Mouse (Mus musculus): ENCODE results near the gene Kank1.

The Kank1 gene

DNA sequence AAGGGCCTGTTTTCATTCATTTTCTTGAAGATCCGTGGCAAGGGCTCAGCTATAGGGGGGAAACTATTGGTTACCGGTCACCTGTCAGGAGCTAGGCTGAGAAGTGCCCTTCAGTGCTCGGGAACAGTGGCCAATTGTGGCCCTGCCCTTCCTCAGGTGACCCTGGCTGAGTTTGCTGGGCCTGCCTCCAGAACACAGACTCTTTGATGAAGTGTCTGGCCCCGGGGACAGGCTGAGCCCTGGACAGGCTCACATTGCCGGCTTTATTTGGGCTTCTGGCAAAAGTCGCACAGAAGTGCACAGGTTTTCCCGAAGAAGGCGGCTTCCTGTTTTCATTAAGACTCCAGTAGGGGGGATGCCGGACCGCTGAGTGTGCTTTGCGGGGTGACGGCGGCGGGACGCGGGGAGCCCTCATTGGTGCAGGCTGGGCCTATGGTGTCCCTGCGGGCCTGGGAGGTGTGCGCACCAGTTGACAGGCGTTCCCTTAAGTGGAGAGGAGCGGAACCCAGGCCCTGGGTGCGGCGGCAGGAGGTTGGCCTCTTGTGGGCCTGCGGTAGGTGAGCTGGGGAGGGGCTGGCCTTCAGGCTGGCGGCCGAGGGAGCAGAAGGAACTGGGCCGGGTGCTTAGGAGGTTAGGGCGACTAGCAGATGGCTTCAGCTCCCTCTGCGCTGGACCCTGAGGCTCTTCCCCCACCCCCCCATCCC, 169.9 kb downstream of the Kank1 start:
- DNase-seq (ENCODE audit: low spot score in 2 of 2) = peak; percentile 38 to 46

- DNase-seq (ENCODE audit: low spot score in 2 of 2) = no peak
Observed at GRCm38 (mm10) chr19:25407185-25407886, 170.6 kb downstream of the Kank1 start.

- no peak for DNase-seq (ENCODE audit: low spot score in 2 of 2)
Observed at GRCm38 (mm10) chr19:25407887-25408236, 171.1 kb downstream of the Kank1 start.

DNA sequence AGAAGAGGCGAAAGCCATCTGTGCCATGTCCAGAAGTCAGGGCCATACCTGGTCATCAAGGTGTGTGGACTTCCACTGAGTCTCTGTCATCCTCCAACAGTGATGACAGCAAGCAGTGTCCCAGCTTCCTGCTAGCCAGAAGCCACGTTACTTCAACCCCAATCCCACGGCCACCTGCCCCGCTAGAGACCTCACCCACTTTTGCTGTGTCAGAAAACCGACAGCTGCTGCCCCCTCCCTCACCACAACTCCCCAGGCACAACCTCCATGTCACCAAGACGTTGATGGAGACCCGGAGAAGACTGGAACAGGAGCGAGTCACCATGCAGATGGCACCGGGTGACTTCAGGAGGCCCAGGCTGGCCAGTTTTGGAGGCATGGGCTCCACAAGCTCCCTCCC, 172.5 kb downstream of the Kank1 start:
- DNase-seq (ENCODE audit: low spot score in 2 of 2) = no peak

DNA sequence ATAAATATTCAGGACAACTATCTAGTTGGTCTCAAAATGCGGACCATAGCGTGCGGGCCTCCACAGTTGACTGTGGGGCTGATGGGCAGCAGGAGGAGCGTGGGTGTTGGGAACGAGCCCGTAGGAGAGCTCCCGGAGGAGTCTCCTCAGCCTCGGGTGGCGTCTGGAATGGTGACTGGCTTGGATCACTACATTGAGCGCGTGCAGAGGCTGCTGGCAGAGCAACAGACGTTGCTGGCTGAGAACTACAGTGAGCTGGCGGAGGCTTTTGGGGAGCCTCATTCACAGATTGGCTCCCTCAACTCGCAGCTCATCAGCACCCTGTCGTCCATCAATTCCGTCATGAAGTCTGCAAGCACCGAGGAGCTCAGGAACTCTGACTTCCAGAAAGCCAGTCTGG, 174.6 kb downstream of the Kank1 start:
- no peak for DNase-seq (ENCODE audit: low spot score in 2 of 2)

GRCm38 (mm10) chr19:25415448-25415847, 178.7 kb downstream of the Kank1 start:
- DNase-seq (ENCODE audit: low spot score in 2 of 2) = no peak

GRCm38 (mm10) chr19:25417671-25418070, 180.9 kb downstream of the Kank1 start:
- no peak for DNase-seq (ENCODE audit: low spot score in 2 of 2)

GRCm38 (mm10) chr19:25419983-25420382, 183.2 kb downstream of the Kank1 start:
- DNase-seq (ENCODE audit: low spot score in 2 of 2) = no peak

DNA sequence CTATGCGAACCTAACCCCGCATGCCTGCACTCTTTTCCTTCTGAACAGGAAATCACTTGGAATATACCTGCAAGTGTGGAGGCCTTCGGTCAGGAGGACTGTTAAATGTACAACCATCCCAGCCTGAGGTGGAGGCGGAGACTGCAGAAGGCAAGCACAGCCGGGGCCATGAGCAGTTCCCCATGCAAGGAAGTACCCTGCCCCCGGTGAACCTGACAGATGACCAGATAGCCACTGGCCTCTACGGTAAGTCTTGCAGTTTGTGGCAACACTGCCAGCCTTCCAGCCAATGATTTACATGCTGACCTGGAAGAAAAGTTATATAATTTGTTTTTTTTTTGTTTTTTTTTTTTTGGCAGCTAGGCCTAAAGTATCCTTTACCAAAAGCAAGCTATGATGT, 185.3 kb downstream of the Kank1 start:
- no peak for DNase-seq (ENCODE audit: low spot score in 2 of 2)

DNA sequence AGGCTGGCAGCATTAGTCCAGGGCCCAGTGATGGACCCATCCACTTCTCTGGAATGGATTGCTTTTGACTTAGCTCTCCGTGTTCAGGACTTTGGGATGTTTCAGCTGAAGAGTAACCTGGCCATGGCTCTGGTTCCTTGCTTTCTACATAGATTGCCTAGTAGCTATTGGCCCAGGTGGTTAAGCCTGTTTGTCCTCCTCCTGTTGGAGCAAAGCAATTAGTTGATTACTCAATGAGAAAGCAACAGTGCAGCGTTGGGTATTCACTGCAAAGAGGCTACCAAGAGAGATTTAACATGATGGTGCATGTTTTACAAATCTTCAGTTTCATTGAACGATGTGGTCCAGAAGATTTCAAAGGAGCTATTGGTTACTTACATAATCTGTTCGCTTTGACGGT, 186.6 kb downstream of the Kank1 start:
- DNase-seq (ENCODE audit: low spot score in 2 of 2) = no peak

DNA sequence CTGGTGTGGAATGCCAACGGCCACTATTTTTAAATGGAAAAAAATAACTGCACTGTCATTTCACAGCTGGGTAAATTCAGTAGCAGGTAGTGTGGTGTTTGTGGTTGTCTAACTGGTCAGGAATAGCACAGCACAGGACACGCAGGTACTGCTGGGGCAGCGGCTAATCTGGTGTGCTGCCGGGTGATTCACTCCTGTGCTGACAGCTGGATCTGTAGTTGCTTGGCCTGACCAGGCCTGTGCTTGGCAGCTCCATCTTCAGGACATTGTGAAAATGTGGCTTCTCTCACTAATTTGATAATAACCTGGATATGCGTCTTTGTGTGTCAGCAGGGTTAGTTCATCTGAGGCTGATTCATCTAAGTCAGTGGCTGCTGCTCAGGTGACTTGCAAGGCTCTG, 189.7 kb downstream of the Kank1 start:
- no peak for DNase-seq (ENCODE audit: low spot score in 2 of 2)

DNA sequence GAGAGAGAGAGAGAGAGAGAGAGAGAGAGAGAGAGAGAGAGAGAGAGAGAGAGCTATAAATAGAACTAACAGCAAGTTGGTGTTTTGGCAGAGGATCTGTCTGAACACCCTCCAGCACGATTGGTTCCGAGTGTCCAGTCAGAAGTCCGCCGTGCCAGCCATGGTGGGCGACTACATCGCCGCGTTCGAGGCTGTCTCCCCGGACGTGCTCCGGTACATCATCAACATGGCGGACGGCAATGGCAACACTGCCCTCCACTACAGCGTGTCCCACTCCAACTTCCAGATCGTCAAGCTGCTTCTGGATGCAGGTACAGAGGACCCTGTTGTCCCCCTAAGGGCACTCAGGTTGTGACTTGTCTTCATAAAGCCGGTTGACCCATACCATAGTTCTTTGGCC, 191.1 kb downstream of the Kank1 start:
- DNase-seq (ENCODE audit: low spot score in 2 of 2) = no peak

DNA sequence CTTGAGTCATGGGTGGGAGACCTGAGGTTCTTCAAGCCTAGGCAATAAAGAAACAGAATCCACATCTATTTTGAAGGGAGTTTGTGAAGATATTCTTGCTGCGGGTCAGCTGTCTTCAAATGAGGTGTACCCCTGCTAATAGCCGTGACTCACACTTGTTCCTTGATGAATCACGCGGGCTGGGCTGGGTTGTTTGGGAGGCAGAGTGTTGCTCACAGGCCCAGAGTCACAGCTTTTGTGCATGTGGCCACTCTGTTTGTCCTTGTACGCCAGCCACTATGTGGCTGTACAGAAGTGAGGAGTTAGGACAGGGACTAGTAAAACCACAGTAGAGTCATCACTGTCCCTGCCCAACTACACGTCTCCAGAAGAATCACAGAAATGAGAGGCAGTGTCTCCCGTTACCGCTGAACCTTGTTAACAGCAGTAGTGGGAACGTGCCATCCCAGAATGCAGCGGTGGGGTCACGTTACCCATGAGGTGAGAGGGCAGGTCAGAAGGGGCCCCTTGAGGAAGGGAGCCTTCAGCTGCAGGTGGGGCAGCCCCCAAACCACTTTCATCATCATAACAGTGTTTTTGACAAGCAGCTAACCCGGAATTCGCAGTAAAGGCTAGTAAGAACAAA, 191.7 kb downstream of the Kank1 start:
- DNase-seq (ENCODE audit: low spot score in 2 of 2) = no peak

DNA sequence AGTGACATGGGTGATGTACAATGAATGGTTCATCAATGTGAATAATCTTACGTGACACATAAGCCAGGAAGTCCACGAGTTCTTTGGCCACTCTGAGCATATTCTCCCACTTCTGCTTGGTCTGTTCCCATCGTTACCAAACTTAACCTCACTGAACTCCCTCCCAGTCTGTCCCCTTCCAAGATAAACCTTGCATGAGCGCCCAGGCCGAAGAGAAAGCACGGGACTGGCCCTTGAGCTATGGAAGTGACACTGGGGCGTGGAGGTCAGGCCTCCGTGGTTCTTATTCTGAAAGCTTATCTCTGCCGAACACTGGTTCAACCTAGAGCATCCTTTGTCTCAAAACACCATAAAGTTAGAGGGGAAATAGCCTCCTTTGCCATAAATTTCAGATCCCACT, 194.7 kb downstream of the Kank1 start:
- no peak for DNase-seq (ENCODE audit: low spot score in 2 of 2)

DNA sequence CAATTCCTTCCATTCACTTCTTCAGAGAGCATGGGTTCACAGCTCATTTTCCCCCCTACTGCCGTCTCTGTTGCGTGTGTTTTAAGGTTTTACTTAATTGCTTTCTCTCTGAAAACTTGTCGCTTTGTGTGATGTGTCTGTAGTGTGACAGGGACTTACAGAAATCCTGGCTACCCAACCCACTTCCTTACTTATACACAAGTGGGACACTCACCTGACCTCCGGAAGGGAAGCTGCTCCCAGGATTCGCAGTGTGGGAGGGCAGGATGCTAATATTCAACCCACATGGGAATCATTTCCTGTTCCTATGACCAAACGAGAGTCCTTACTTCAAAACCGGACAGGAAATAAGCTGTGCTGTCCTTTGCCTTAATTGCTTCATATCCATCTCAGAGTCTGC, 195.1 kb downstream of the Kank1 start:
- DNase-seq (ENCODE audit: low spot score in 2 of 2) = no peak

GRCm38 (mm10) chr19:25433169-25433690, 196.5 kb downstream of the Kank1 start:
- DNase-seq (ENCODE audit: low spot score in 2 of 2) = no peak

DNA sequence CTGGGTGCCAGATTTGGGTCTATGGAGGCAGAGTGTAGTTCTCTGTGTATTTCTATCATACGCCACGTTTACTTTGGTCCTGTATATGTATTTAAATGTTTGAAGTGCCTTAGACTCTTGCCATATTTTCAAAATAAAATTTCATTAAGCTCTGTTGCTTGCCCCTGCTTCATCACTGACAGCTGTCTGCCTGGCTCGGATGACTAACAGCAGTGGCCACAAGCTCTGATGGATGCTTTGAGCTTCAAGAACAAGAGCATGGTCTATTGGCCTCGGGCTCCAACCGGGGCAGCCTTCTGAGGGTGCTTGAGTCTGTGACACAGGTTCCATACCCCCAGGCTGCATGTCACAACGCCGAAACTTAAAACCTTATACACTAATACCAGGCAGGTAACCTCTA, 197.6 kb downstream of the Kank1 start:
- DNase-seq (ENCODE audit: low spot score in 2 of 2) = no peak

GRCm38 (mm10) chr19:25434795-25435194, 198.0 kb downstream of the Kank1 start:
- DNase-seq (ENCODE audit: low spot score in 2 of 2) = no peak

DNA sequence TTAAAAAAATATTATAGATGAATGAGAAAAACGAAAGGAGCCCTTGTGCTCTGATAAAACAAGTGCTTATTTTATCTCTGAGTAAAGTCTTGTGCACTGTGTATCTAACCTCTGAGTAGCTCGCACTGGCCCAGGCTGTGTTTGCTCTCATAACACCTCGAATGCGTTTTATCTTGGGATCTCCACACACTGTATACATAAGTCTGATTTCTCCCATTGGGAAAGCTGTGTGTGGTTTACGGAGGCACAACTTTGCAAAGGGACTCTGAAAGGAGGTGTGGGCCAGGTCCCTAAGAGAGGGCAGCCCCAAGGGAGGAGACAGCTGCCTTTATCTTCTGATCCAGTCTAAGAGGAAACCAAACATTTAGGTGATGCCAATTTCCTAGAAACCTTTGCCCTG, 198.6 kb downstream of the Kank1 start:
- no peak for DNase-seq (ENCODE audit: low spot score in 2 of 2)

- no peak for DNase-seq (ENCODE audit: low spot score in 2 of 2)
Observed at GRCm38 (mm10) chr19:25436175-25436574, 199.4 kb downstream of the Kank1 start.

GRCm38 (mm10) chr19:25436789-25437650, 200.2 kb downstream of the Kank1 start:
- DNase-seq (ENCODE audit: low spot score in 2 of 2) = no peak

DNA sequence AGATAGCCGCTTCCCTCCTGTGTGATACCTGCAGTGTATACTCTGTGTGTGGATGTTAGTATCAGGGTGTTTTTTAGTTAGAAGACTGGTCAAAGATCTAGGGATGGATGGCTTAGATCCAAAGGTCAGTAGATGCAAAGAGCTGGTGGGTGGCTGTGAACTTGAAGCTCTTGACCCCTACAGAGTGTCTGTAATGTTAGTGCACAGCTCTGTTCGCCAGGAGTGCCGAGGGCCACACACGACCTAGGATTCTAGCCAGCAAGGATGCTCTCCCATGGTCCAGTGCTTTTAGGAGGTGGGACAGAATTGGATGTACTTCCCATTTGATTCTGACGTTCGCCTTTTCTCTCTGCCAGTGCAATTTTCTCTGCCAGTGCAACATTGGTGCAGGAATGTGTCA, 201.5 kb downstream of the Kank1 start:
- DNase-seq (ENCODE audit: low spot score in 2 of 2) = no peak
